Mouse (Mus musculus): ENCODE measurements around the gene Thbd. TPM values are rescaled to one million over a fixed set of nuclear protein-coding genes. Genes with fewer than 3 reads are reported as not detected.

Gene Thbd
- polyA plus RNA-seq, 1 experiment, result 11.2 TPM

- no peak for DNase-seq (ENCODE audit: extremely low spot score in 1 of 2, low spot score in 1 of 2)
Observed at GRCm38 (mm10) chr2:148393149-148393548, 14.8 kb downstream of the Thbd start.

- peak in 1 of 2 experiments; percentile 66 for DNase-seq (ENCODE audit: extremely low spot score in 1 of 2, low spot score in 1 of 2)
Observed at GRCm38 (mm10) chr2:148387652-148388581, 20.1 kb downstream of the Thbd start.

- no peak for DNase-seq (ENCODE audit: extremely low spot score in 1 of 2, low spot score in 1 of 2)
Observed at GRCm38 (mm10) chr2:148386927-148387326, 21.1 kb downstream of the Thbd start.

GRCm38 (mm10) chr2:148386476-148386875 lies 21.5 kb downstream of the Thbd start:
- no peak for DNase-seq (ENCODE audit: extremely low spot score in 1 of 2, low spot score in 1 of 2)

- DNase-seq (ENCODE audit: extremely low spot score in 1 of 2, low spot score in 1 of 2), result no peak
Observed at GRCm38 (mm10) chr2:148381076-148381475, 26.9 kb downstream of the Thbd start.

GRCm38 (mm10) chr2:148379899-148380413 lies 28.0 kb downstream of the Thbd start:
- no peak for DNase-seq (ENCODE audit: extremely low spot score in 1 of 2, low spot score in 1 of 2)

GRCm38 (mm10) chr2:148378817-148379342 lies 29.1 kb downstream of the Thbd start:
- DNase-seq (ENCODE audit: extremely low spot score in 1 of 2, low spot score in 1 of 2), result no peak

- DNase-seq (ENCODE audit: extremely low spot score in 1 of 2, low spot score in 1 of 2), result no peak
Observed at GRCm38 (mm10) chr2:148375326-148376150, 32.5 kb downstream of the Thbd start.

- peak in 1 of 2 experiments; percentile 19 for DNase-seq (ENCODE audit: extremely low spot score in 1 of 2, low spot score in 1 of 2)
Observed at GRCm38 (mm10) chr2:148373602-148374071, 34.4 kb downstream of the Thbd start.

- no peak for DNase-seq (ENCODE audit: extremely low spot score in 1 of 2, low spot score in 1 of 2)
Observed at GRCm38 (mm10) chr2:148371743-148372630, 36.0 kb downstream of the Thbd start.

GRCm38 (mm10) chr2:148365227-148365626 lies 42.8 kb downstream of the Thbd start:
- DNase-seq (ENCODE audit: extremely low spot score in 1 of 2, low spot score in 1 of 2), result no peak

- DNase-seq (ENCODE audit: extremely low spot score in 1 of 2, low spot score in 1 of 2), result peak; percentile 75 to 77
Observed at GRCm38 (mm10) chr2:148364536-148364935, 43.5 kb downstream of the Thbd start.

GRCm38 (mm10) chr2:148357145-148357544 lies 50.8 kb downstream of the Thbd start:
- DNase-seq (ENCODE audit: extremely low spot score in 1 of 2, low spot score in 1 of 2), result no peak

Other genes starting within 250 kb of the Thbd start
- gene Sstr4, start 12.8 kb downstream of the Thbd start, polyA plus RNA-seq (2012; rRNA removed), result 15.1 and 19.0 TPM in 2 replicates
- gene Cd93, start 35.4 kb upstream of the Thbd start, polyA plus RNA-seq (2012; rRNA removed), result 4.1 and 4.4 TPM in 2 replicates